Mouse (Mus musculus): ENCODE results near the gene Slc22a13. TPM values are rescaled to one million over a fixed set of nuclear protein-coding genes. Genes with fewer than 3 reads are reported as not detected.

The Slc22a13 gene
- under 1 TPM in 1 of 2 experiments, not detected in 1; 0.23 TPM for total RNA-seq (2021)
- long read RNA-seq, experiment 1: 0 reads
- long read RNA-seq, experiment 2: 0 reads

GRCm38 (mm10) chr9:119208998-119209397, at the start of gene Slc22a13:
TSS of gene Slc22a13 (minus strand) at chr9:119209098.
- no peak for DNase-seq (ENCODE audit: extremely low spot score in 1 of 2, low spot score in 2 of 2)
- no peak for TF ChIP-seq CTCF (IDR thresholded peaks at IDR 0.05)
- H3K4me3 ChIP-seq: no peak within 1 kb of the TSS
- H3K27ac ChIP-seq: no peak within 1 kb of the TSS
- intact Hi-C loops (cut with DNase I): no loop called here

- no peak overlapping the region for H3K27ac ChIP-seq
- intact Hi-C loops (cut with DNase I): no loop called here
- no peak for DNase-seq (ENCODE audit: extremely low spot score in 1 of 2, low spot score in 2 of 2)
- no peak for TF ChIP-seq CTCF (IDR thresholded peaks at IDR 0.05)
- H3K4me3 ChIP-seq: no peak overlapping the region
Observed at GRCm38 (mm10) chr9:119258128-119258527, 49.2 kb upstream of the Slc22a13 start.

- no peak for DNase-seq (ENCODE audit: extremely low spot score in 1 of 2, low spot score in 2 of 2)
- H3K27ac ChIP-seq: no peak overlapping the region
- intact Hi-C loops (cut with DNase I): no loop called here
- TF ChIP-seq CTCF (IDR thresholded peaks at IDR 0.05): no peak
- H3K4me3 ChIP-seq: no peak overlapping the region
Observed at GRCm38 (mm10) chr9:119256161-119256560, 47.3 kb upstream of the Slc22a13 start.

- no peak for DNase-seq (ENCODE audit: extremely low spot score in 1 of 2, low spot score in 2 of 2)
- Histone ChIP-seq H3K27ac (no peak overlapping the region), H3K4me3 (no peak overlapping the region)
- no peak for TF ChIP-seq CTCF (IDR thresholded peaks at IDR 0.05)
- intact Hi-C loops (cut with DNase I): no loop called here
Observed at GRCm38 (mm10) chr9:119255096-119255495, 46.2 kb upstream of the Slc22a13 start.

- Histone ChIP-seq H3K4me3 (no peak overlapping the region), H3K27ac (no peak overlapping the region)
- TF ChIP-seq CTCF (IDR thresholded peaks at IDR 0.05): no peak
- intact Hi-C loops (cut with DNase I): no loop called here
- no peak for DNase-seq (ENCODE audit: extremely low spot score in 1 of 2, low spot score in 2 of 2)
Observed at GRCm38 (mm10) chr9:119254187-119254586, 45.3 kb upstream of the Slc22a13 start.

GRCm38 (mm10) chr9:119247996-119248395, 39.1 kb upstream of the Slc22a13 start:
- Histone ChIP-seq H3K4me3 (no peak overlapping the region), H3K27ac (no peak overlapping the region)
- intact Hi-C loops (cut with DNase I): no loop called here
- no peak for TF ChIP-seq CTCF (IDR thresholded peaks at IDR 0.05)
- DNase-seq (ENCODE audit: extremely low spot score in 1 of 2, low spot score in 2 of 2): no peak

- no peak overlapping the region for H3K4me3 ChIP-seq
- TF ChIP-seq CTCF (IDR thresholded peaks at IDR 0.05): no peak; the same call in 1 of the 2 replicates
- DNase-seq (ENCODE audit: extremely low spot score in 1 of 2, low spot score in 2 of 2): no peak
- intact Hi-C loops (cut with DNase I): no loop called here
- H3K27ac ChIP-seq: no peak overlapping the region
Observed at GRCm38 (mm10) chr9:119246826-119247225, 37.9 kb upstream of the Slc22a13 start.

GRCm38 (mm10) chr9:119243981-119244380, 35.1 kb upstream of the Slc22a13 start:
- no peak for TF ChIP-seq CTCF (IDR thresholded peaks at IDR 0.05)
- no peak for DNase-seq (ENCODE audit: extremely low spot score in 1 of 2, low spot score in 2 of 2)
- no peak overlapping the region for H3K4me3 ChIP-seq
- H3K27ac ChIP-seq: no peak overlapping the region
- intact Hi-C loops (cut with DNase I): no loop called here

- Histone ChIP-seq H3K27ac (no peak overlapping the region), H3K4me3 (no peak overlapping the region)
- TF ChIP-seq CTCF (IDR thresholded peaks at IDR 0.05): no peak
- DNase-seq (ENCODE audit: extremely low spot score in 1 of 2, low spot score in 2 of 2): no peak
- intact Hi-C loops (cut with DNase I): no loop called here
Observed at GRCm38 (mm10) chr9:119241169-119241865, 32.4 kb upstream of the Slc22a13 start.

- intact Hi-C loops (cut with DNase I): no loop called here
- H3K27ac ChIP-seq: no peak overlapping the region
- DNase-seq (ENCODE audit: extremely low spot score in 1 of 2, low spot score in 2 of 2): peak in 1 of 2 experiments; percentile 16
- H3K4me3 ChIP-seq: no peak overlapping the region
- no peak for TF ChIP-seq CTCF (IDR thresholded peaks at IDR 0.05)
Observed at GRCm38 (mm10) chr9:119240286-119240997, 31.5 kb upstream of the Slc22a13 start.

GRCm38 (mm10) chr9:119239274-119239673, 30.4 kb upstream of the Slc22a13 start:
- Histone ChIP-seq H3K4me3 (no peak overlapping the region), H3K27ac (no peak overlapping the region)
- DNase-seq (ENCODE audit: extremely low spot score in 1 of 2, low spot score in 2 of 2): no peak
- no peak for TF ChIP-seq CTCF (IDR thresholded peaks at IDR 0.05)
- intact Hi-C loops (cut with DNase I): no loop called here

GRCm38 (mm10) chr9:119238796-119239195, 29.9 kb upstream of the Slc22a13 start:
- intact Hi-C loops (cut with DNase I): no loop called here
- no peak for DNase-seq (ENCODE audit: extremely low spot score in 1 of 2, low spot score in 2 of 2)
- H3K4me3 ChIP-seq: no peak overlapping the region
- TF ChIP-seq CTCF (IDR thresholded peaks at IDR 0.05): no peak
- H3K27ac ChIP-seq: no peak overlapping the region
